Mouse (Mus musculus): ENCODE results near the gene Actr2.

- TF ChIP-seq POLR2A (IDR thresholded peaks at IDR 0.05; ENCODE audit: insufficient read length, low read depth), result no peak
- no peak for TF ChIP-seq TCF12 (IDR thresholded peaks at IDR 0.05; ENCODE audit: insufficient read depth, poor library complexity, severe bottlenecking)
- no peak for TF ChIP-seq USF1 (IDR thresholded peaks at IDR 0.05; ENCODE audit: low read depth)
- TF ChIP-seq POLR2AphosphoS2 (IDR thresholded peaks at IDR 0.05; ENCODE audit: insufficient read length, low read depth), result no peak
- TF ChIP-seq MYOG (IDR thresholded peaks at IDR 0.05; ENCODE audit: control insufficient read depth in 1 of 3, insufficient read depth in 1 of 3, insufficient read length in 2 of 3, low read depth in 2 of 3), result no peak
- no peak for TF ChIP-seq REST (IDR thresholded peaks at IDR 0.05; ENCODE audit: insufficient read depth, insufficient read length)
- TF ChIP-seq MYOD1 (IDR thresholded peaks at IDR 0.05; ENCODE audit: control insufficient read depth in 1 of 3, insufficient read length in 2 of 3, low read depth in 2 of 3), result no peak
Measured at GRCm38 (mm10) chr11:20017937-20018336, 94.8 kb downstream of the Actr2 start.

All from myocyte (in vitro differentiated cells).